Mouse (Mus musculus): Measurements from ENCODE around the gene Prkaca.

DNA sequence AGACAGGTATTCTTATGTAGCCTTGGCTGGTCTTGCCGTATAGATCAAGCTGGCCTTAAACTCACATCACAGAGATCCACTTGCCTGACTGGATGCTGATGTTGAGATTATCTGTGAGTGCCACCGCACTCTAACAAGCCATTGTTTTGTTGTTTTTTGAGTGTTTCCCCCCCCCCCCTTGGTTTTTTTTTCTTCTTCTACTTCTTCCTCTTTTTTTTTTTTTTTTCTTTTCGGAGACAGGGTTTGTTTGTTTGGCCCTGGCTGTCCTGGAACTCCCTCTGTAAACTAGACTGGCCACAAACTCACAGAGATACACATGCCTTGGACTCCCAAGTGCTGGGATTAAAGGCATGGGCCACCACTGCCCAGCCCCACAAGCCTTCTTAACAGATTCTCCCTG, 21.2 kb downstream of the Prkaca start:
- no peak for TF ChIP-seq CTCF (IDR thresholded peaks at IDR 0.05; ENCODE audit: low read depth)
- no peak for TF ChIP-seq EP300 (optimal IDR thresholded peaks at IDR 0.05)

Measured in stomach, postnatal 0 days (tissue).